Mouse (Mus musculus): Measurements from ENCODE around the gene Fcgr2b. TPM values are rescaled to one million over a fixed set of nuclear protein-coding genes. Genes with fewer than 3 reads are reported as not detected.

The Fcgr2b gene
- total and polyA plus RNA-seq, 3 experiments = 4.7 to 8.2 TPM; not detected in 1

DNA sequence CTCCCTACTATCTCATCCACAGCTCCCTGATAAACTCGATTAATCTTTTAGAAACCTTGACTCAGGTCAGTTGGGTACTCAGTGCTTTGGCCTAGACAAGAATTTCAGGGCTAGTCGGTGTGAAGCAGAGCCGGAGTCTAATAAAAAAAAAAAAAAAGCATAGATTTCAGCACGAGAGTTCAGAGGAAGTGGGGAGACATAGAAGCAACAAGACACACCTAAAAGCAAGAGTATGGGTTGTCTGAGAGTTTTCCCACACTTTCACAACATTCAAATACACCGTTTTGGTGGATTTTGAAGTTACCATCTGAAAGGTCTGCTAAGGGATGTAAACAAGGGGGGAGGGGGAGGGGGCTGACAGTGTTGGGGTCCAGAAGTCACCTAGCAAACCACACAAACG is 28.7 kb upstream of the Fcgr2b start:
- Histone ChIP-seq H3K79me2 (ENCODE audit: control insufficient read depth, insufficient read depth, low read length, poor library complexity) (no peaks in the 10 kb centered on the region), H3K4me3 (ENCODE audit: control insufficient read depth in 1 of 2, insufficient read depth in 1 of 2, low read depth in 2 of 2, low read length in 2 of 2) (no peak overlapping the region), H3K9me3 (replicated peaks; ENCODE audit: insufficient read depth, low read length) (no peaks in the 10 kb centered on the region), H3K27ac (ENCODE audit: control insufficient read depth, low read depth, low read length) (no peak overlapping the region), H3K4me1 (ENCODE audit: control insufficient read depth in 1 of 2, insufficient read depth in 2 of 2, low read length in 2 of 2) (no peaks in the 10 kb centered on the region), H3K9ac (ENCODE audit: control insufficient read depth, low read depth, low read length, poor library complexity, severe bottlenecking) (no peak overlapping the region), H3K36me3 (ENCODE audit: control insufficient read depth in 1 of 2, insufficient read depth in 2 of 2, low read length in 2 of 2) (no peaks in the 10 kb centered on the region), H3K27me3 (ENCODE audit: control insufficient read depth in 1 of 2, insufficient read depth in 2 of 2, low read length in 2 of 2) (no peaks in the 10 kb centered on the region)
- DNase-seq (ENCODE audit: low read depth, low spot score) = no peak
- TF ChIP-seq MYB (IDR thresholded peaks at IDR 0.05; ENCODE audit: low read depth, low read length) (no peak), MAX (IDR thresholded peaks at IDR 0.05; ENCODE audit: low read length) (no peak), NRF1 (IDR thresholded peaks at IDR 0.05; ENCODE audit: insufficient read depth, low read depth, low read length, poor library complexity, severe bottlenecking) (no peak), ZKSCAN1 (IDR thresholded peaks at IDR 0.05; ENCODE audit: low read depth, low read length) (no peak), ZNF384 (IDR thresholded peaks at IDR 0.05; ENCODE audit: low read depth, low read length) (no peak), SIN3A (IDR thresholded peaks at IDR 0.05; ENCODE audit: low read length) (no peak)

DNA sequence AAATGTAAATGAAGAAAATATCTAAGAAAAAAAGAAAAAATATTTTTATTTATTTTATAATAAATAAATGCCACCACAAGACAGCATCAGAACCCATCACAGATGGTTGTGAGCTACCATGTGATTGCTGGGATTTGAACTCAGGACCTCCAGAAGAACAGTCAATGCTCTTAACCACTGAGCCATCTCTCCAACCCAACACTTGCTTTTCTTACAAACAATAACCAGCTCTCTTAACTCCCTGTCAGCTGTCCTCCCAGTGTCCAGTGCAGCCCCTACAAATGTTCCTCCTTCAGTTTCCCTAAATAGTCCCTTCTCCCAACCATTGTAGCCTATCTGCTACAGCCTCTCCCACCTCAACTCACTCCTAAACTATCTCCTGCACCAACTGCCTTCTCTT is 23.5 kb upstream of the Fcgr2b start:
- Histone ChIP-seq H3K27ac (ENCODE audit: control insufficient read depth, low read depth, low read length) (no peak overlapping the region), H3K36me3 (ENCODE audit: control insufficient read depth in 1 of 2, insufficient read depth in 2 of 2, low read length in 2 of 2) (peaks cover 0 to 2% of the 10 kb centered on the region in 2 experiments; a peak in 1 of 4 replicates), H3K4me3 (ENCODE audit: control insufficient read depth in 1 of 2, insufficient read depth in 1 of 2, low read depth in 2 of 2, low read length in 2 of 2) (no peak overlapping the region), H3K9ac (ENCODE audit: control insufficient read depth, low read depth, low read length, poor library complexity, severe bottlenecking) (no peak overlapping the region), H3K79me2 (ENCODE audit: control insufficient read depth, insufficient read depth, low read length, poor library complexity) (no peaks in the 10 kb centered on the region), H3K27me3 (ENCODE audit: control insufficient read depth in 1 of 2, insufficient read depth in 2 of 2, low read length in 2 of 2) (no peaks in the 10 kb centered on the region), H3K4me1 (ENCODE audit: control insufficient read depth in 1 of 2, insufficient read depth in 2 of 2, low read length in 2 of 2) (peaks cover 4% of the 10 kb centered on the region in 2 experiments; a peak in 3 of 4 replicates), H3K9me3 (replicated peaks; ENCODE audit: insufficient read depth, low read length) (no peaks in the 10 kb centered on the region)
- DNase-seq (ENCODE audit: low read depth, low spot score) = no peak
- TF ChIP-seq TCF12 (IDR thresholded peaks at IDR 0.05; ENCODE audit: low read depth, low read length) = no peak
- TF ChIP-seq TBP (IDR thresholded peaks at IDR 0.05; ENCODE audit: low read depth, low read length) = peak; percentile 99

DNA sequence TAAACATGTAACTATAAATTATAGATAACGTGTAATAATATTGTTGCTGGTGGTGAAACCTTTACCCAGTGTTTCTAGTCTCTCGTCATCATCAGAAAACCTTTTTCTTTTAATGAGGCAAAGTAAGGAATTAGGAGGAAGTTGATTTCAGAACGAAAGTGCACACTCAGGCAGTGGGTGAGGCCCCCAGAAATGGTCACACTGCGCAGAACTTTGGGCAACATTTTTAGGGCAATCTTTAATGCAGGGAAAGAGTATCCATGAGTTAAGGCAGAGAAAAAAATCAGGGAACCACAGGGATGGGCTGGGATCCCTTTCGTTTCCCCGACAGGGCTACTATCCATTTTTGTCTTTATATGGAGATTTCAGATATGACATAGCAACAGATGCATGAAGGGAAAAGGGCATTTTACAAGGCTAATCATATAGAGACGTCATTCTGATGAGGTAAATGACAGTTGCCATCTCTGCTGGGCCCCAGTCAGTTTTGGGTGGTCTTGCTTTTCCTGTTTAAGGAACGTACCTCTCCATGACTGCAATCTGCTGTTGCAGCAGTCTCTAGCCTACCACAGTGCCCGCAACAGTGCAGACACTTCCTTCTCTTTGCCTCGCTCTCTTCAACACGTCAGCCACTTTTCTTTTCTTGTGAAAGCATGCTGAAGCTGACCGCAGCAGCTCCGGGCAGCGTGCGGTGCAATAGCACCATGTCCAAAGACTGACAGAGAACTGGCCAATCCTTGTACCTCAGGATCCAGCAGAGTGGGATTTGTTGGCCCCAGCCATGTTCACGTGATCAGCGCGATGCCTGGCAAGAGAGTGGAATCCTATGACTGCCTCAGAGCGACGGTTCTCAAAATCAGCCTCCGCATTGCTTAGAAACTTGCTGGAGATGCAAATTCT is 21.7 kb upstream of the Fcgr2b start:
- peak; percentile 80 for DNase-seq (ENCODE audit: low read depth, low spot score)
- H3K9me3 ChIP-seq (replicated peaks; ENCODE audit: insufficient read depth, low read length) = no peaks in the 10 kb centered on the region
- no peaks in the 10 kb centered on the region for H3K79me2 ChIP-seq (ENCODE audit: control insufficient read depth, insufficient read depth, low read length, poor library complexity)
- no peaks in the 10 kb centered on the region for H3K27me3 ChIP-seq (ENCODE audit: control insufficient read depth in 1 of 2, insufficient read depth in 2 of 2, low read length in 2 of 2)
- peaks cover 4% of the 10 kb centered on the region in 2 experiments; a peak in 3 of 4 replicates for H3K4me1 ChIP-seq (ENCODE audit: control insufficient read depth in 1 of 2, insufficient read depth in 2 of 2, low read length in 2 of 2)
- H3K27ac ChIP-seq (ENCODE audit: control insufficient read depth, low read depth, low read length) = peak overlapping the region; percentile 53
- H3K36me3 ChIP-seq (ENCODE audit: control insufficient read depth in 1 of 2, insufficient read depth in 2 of 2, low read length in 2 of 2) = peaks cover 0 to 2% of the 10 kb centered on the region in 2 experiments; a peak in 1 of 4 replicates
- peak overlapping the region; percentile 68 to 69 for H3K4me3 ChIP-seq (ENCODE audit: control insufficient read depth in 1 of 2, insufficient read depth in 1 of 2, low read depth in 2 of 2, low read length in 2 of 2)
- peak overlapping the region; percentile 56 for H3K9ac ChIP-seq (ENCODE audit: control insufficient read depth, low read depth, low read length, poor library complexity, severe bottlenecking)
- no peak for TF ChIP-seq POLR2AphosphoS2 (IDR thresholded peaks at IDR 0.05; ENCODE audit: low read length)
- TF ChIP-seq EP300 (IDR thresholded peaks at IDR 0.05; ENCODE audit: low read depth in 1 of 2, low read length in 2 of 2) = peak in 1 of 2 experiments; percentile 49; a peak in 1 of 4 replicates
- TF ChIP-seq CHD2 (IDR thresholded peaks at IDR 0.05; ENCODE audit: low read length) = no peak
- TF ChIP-seq USF2 (IDR thresholded peaks at IDR 0.05; ENCODE audit: borderline replicate concordance in 1 of 2, insufficient read depth in 1 of 2, low read depth in 1 of 2, low read length in 2 of 2) = peak in 1 of 2 experiments; percentile 53; a peak in 1 of 4 replicates
- peak; percentile 70; the same call in 1 of the 2 replicates for TF ChIP-seq MXI1 (IDR thresholded peaks at IDR 0.05; ENCODE audit: low read depth, low read length)
- TF ChIP-seq TBP (IDR thresholded peaks at IDR 0.05; ENCODE audit: low read depth, low read length) = peak; percentile 30; the same call in 1 of the 2 replicates
- TF ChIP-seq MAX (IDR thresholded peaks at IDR 0.05; ENCODE audit: low read length) = no peak; the same call in 1 of the 2 replicates
- no peak; the same call in 1 of the 2 replicates for TF ChIP-seq SIN3A (IDR thresholded peaks at IDR 0.05; ENCODE audit: low read length)
- no peak for TF ChIP-seq TCF12 (IDR thresholded peaks at IDR 0.05; ENCODE audit: low read depth, low read length)
- TF ChIP-seq RAD21 (IDR thresholded peaks at IDR 0.05; ENCODE audit: low read depth, low read length) = no peak
- TF ChIP-seq MYC (IDR thresholded peaks at IDR 0.05; ENCODE audit: low read depth, low read length) = 0 out of 2 replicates have a peak, but pooled peaks have one; percentile 14
- TF ChIP-seq ELF1 (IDR thresholded peaks at IDR 0.05; ENCODE audit: low read depth, low read length) = no peak
- peak; percentile 18; the same call in 1 of the 2 replicates for TF ChIP-seq GATA1 (IDR thresholded peaks at IDR 0.05; ENCODE audit: low read depth, low read length)
- TF ChIP-seq E2F4 (IDR thresholded peaks at IDR 0.05; ENCODE audit: borderline replicate concordance, low read depth, low read length) = no peak
- TF ChIP-seq BHLHE40 (IDR thresholded peaks at IDR 0.05; ENCODE audit: borderline replicate concordance, low read depth, low read length) = peak; percentile 78; the same call in 1 of the 2 replicates
- TF ChIP-seq USF1 (IDR thresholded peaks at IDR 0.05; ENCODE audit: low read depth, low read length) = peak; percentile 91
- no peak for TF ChIP-seq CHD1 (IDR thresholded peaks at IDR 0.05; ENCODE audit: low read depth, low read length)
- TF ChIP-seq ETS1 (IDR thresholded peaks at IDR 0.05; ENCODE audit: low read depth, low read length) = 0 out of 2 replicates have a peak, but pooled peaks have one; percentile 26

Data from MEL (cell line).